Mouse (Mus musculus): ENCODE measurements around the gene Fam168b. TPM values are rescaled to one million over a fixed set of nuclear protein-coding genes. Genes with fewer than 3 reads are reported as not detected.

Gene Fam168b
- 36.4 and 39.6 TPM in 2 replicates for polyA plus RNA-seq (2015; fragmentation: Nextera tagmentation; extraction: Ambion mirVana)

GRCm38 (mm10) chr1:34842887-34843618 is at the start of gene Fam168b:
TSS of gene Fam168b (minus strand) at chr1:34843065.

GRCm38 (mm10) chr1:34849745-34850342 is 7.0 kb upstream of the Fam168b start, which contains the start of gene Plekhb2:
TSS of gene Plekhb2 (plus strand) at chr1:34849976.

Other genes with a start within 250 kb of the Fam168b start
- 61.7 and 101 TPM in 2 replicates for gene Plekhb2, start 6.9 kb upstream of the Fam168b start, polyA plus RNA-seq (2015; fragmentation: Nextera tagmentation; extraction: Ambion mirVana)